31 mouse cellular contexts compared by ENCODE assay signal in genomic region chr4:44671035-44671434, GRCm38 (mm10). TPM values are rescaled to one million over a fixed set of nuclear protein-coding genes. Genes with fewer than 3 reads are reported as not detected.
DNase-seq lines count a peak whose midpoint lies in the region; ATAC-seq and TF ChIP-seq lines count a peak whose summit lies in the region.
"Had no signal": no experiment of that assay in that cellular context is flagged by ENCODE, and none has a peak within 500 bp of the region (broad histone marks: within the 10 kb centered on the region; RNA-seq: fewer than 3 reads in every experiment).

No protein-coding gene starts in this region.

- intact Hi-C loops in heart, postnatal 10 days (cut with DNase I), result no loop called here

- H3K27me3 ChIP-seq in liver, postnatal 0 days (ENCODE audit: insufficient read depth, low read length), result peaks cover 4% of the 10 kb centered on the region; the same call in 1 of the 2 replicates
- peaks cover 12% of the 10 kb centered on the region for H3K27me3 ChIP-seq in liver, embryonic 11.5 days (replicated peaks; ENCODE audit: control insufficient read depth, insufficient read depth, low read length)
- H3K27me3 ChIP-seq in neural tube, embryonic 15.5 days (replicated peaks), result peaks cover 19% of the 10 kb centered on the region

- H3K27ac ChIP-seq in liver, postnatal 0 days (ENCODE audit: low read depth), result peak overlapping the region; percentile 34; the same call in 1 of the 2 replicates
- no peak overlapping the region for H3K27ac ChIP-seq in liver, embryonic 11.5 days (ENCODE audit: low read depth, low read length)
- H3K27ac ChIP-seq in neural tube, embryonic 15.5 days (replicated peaks), result no peak overlapping the region
- H3K27ac ChIP-seq: embryonic facial prominence, embryonic 13.5 days; forebrain, embryonic 12.5 days; heart, embryonic 10.5 days; hindbrain, embryonic 12.5 days; kidney, embryonic 15.5 days; liver, embryonic 14.5 days; midbrain, embryonic 10.5 days; neural tube, embryonic 13.5 days; stomach, postnatal 0 days had no signal

- H3K36me3 ChIP-seq in liver, postnatal 0 days (replicated peaks; ENCODE audit: insufficient read depth, low read length), result no peaks in the 10 kb centered on the region
- no peaks in the 10 kb centered on the region for H3K36me3 ChIP-seq in liver, embryonic 11.5 days (ENCODE audit: control insufficient read depth, insufficient read depth, low read length)
- no peaks in the 10 kb centered on the region for H3K36me3 ChIP-seq in neural tube, embryonic 15.5 days
- H3K36me3 ChIP-seq: embryonic facial prominence, embryonic 13.5 days; forebrain, embryonic 12.5 days; heart, embryonic 10.5 days; hindbrain, embryonic 12.5 days; kidney, embryonic 15.5 days; neural tube, embryonic 13.5 days had no signal

- no peak for TF ChIP-seq CTCF in liver, postnatal 0 days (IDR thresholded peaks at IDR 0.05; ENCODE audit: low read depth)

- 47% methylated on average over 2 of the region's 2 CpGs for WGBS in liver, postnatal 0 days (ENCODE audit: insufficient replicate concordance)
- WGBS in liver, embryonic 11.5 days, result 73% methylated on average over 2 of the region's 2 CpGs
- WGBS in neural tube, embryonic 15.5 days, result 85% methylated on average over 2 of the region's 2 CpGs

- peak; percentile 36; the same call in 1 of the 2 replicates for ATAC-seq in liver, postnatal 0 days
- no peak for ATAC-seq in liver, embryonic 11.5 days (replicated peaks; ENCODE audit: low FRiP score)
- peak; percentile 53 for ATAC-seq in common myeloid progenitor, adult 5-6 weeks (replicated peaks; ENCODE audit: low read depth, poor library complexity, severe bottlenecking)
- no peak for ATAC-seq in neural tube, embryonic 15.5 days (ENCODE audit: low FRiP score)
- ATAC-seq: CD4-positive, CD25-positive, alpha-beta regulatory T cell, adult 4 months; midbrain, embryonic 16.5 days had no signal

- H3K9me3 ChIP-seq in liver, postnatal 0 days (ENCODE audit: low read length), result no peaks in the 10 kb centered on the region
- no peaks in the 10 kb centered on the region for H3K9me3 ChIP-seq in liver, embryonic 11.5 days (ENCODE audit: control insufficient read depth, low read length)
- no peaks in the 10 kb centered on the region for H3K9me3 ChIP-seq in neural tube, embryonic 15.5 days (replicated peaks)
- H3K9me3 ChIP-seq: embryonic facial prominence, embryonic 13.5 days; forebrain, embryonic 12.5 days; heart, embryonic 10.5 days; kidney, embryonic 15.5 days; neural tube, embryonic 13.5 days had no signal

- H3K4me2 ChIP-seq in liver, postnatal 0 days (ENCODE audit: low read depth, low read length), result no peak overlapping the region
- no peak overlapping the region for H3K4me2 ChIP-seq in liver, embryonic 11.5 days
- H3K4me2 ChIP-seq in neural tube, embryonic 15.5 days, result no peak overlapping the region
- H3K4me2 ChIP-seq: embryonic facial prominence, embryonic 13.5 days; forebrain, embryonic 12.5 days; hindbrain, embryonic 12.5 days; kidney, embryonic 15.5 days; neural tube, embryonic 13.5 days had no signal

- H3K9ac ChIP-seq in liver, postnatal 0 days (replicated peaks), result no peak overlapping the region
- no peak overlapping the region for H3K9ac ChIP-seq in liver, embryonic 11.5 days (ENCODE audit: low read depth, low read length)
- H3K9ac ChIP-seq in neural tube, embryonic 15.5 days (replicated peaks), result no peak overlapping the region
- H3K9ac ChIP-seq: embryonic facial prominence, embryonic 13.5 days; forebrain, embryonic 12.5 days; hindbrain, embryonic 12.5 days; kidney, embryonic 15.5 days; liver, embryonic 14.5 days; neural tube, embryonic 13.5 days had no signal

- no peaks in the 10 kb centered on the region for H3K4me1 ChIP-seq in liver, postnatal 0 days (ENCODE audit: insufficient read depth)
- H3K4me1 ChIP-seq in liver, embryonic 11.5 days (replicated peaks; ENCODE audit: control insufficient read depth, insufficient read depth, low read length), result no peaks in the 10 kb centered on the region
- H3K4me1 ChIP-seq in neural tube, embryonic 15.5 days, result no peaks in the 10 kb centered on the region
- H3K4me1 ChIP-seq: embryonic facial prominence, embryonic 13.5 days; kidney, embryonic 15.5 days had no signal

- TF ChIP-seq EP300 in liver, postnatal 0 days (IDR thresholded peaks at IDR 0.05; ENCODE audit: low read depth), result no peak

- H3K4me3 ChIP-seq in liver, postnatal 0 days (ENCODE audit: low read depth, low read length), result no peak overlapping the region
- H3K4me3 ChIP-seq in liver, embryonic 11.5 days (ENCODE audit: low read depth, low read length), result no peak overlapping the region
- H3K4me3 ChIP-seq in neural tube, embryonic 15.5 days (replicated peaks), result no peak overlapping the region
- H3K4me3 ChIP-seq: embryonic facial prominence, embryonic 13.5 days; erythroblast, embryonic 14.5 days; forebrain, embryonic 12.5 days; heart, embryonic 10.5 days; hindbrain, embryonic 12.5 days; kidney, embryonic 15.5 days; midbrain, embryonic 10.5 days; myocyte; neural tube, embryonic 13.5 days had no signal

- DNase-seq in liver, postnatal 0 days, result peak; percentile 39
- DNase-seq in liver, embryonic 11.5 days (ENCODE audit: low spot score), result no peak
- peak; percentile 10 for DNase-seq in skeletal muscle tissue, adult 2 months (ENCODE audit: low read depth, low spot score)
- DNase-seq in spleen, postnatal 36 days (ENCODE audit: low spot score in 2 of 2), result peak; percentile 89 to 92
- no peak for DNase-seq in heart, postnatal 10 days
- no peak for DNase-seq in embryo, embryonic 11 days
- DNase-seq: adrenal gland, postnatal 36 days; cerebellum, adult 11 months; cerebellum, postnatal 14 days; gastrocnemius, postnatal 36 days; kidney, adult 11 months; kidney, postnatal 36 days; right cerebral cortex, adult 18-20 months; right cerebral cortex, postnatal 4 days had no signal

RNA-seq across cellular contexts. Expression of gene Pax5, which starts 39.3 kb away (rescaled TPM):
- polyA plus RNA-seq in liver, postnatal 0 days (2015; fragmentation: Nextera tagmentation; extraction: Ambion mirVana), result 0.75 and 0.99 TPM in 2 replicates
- not detected in 2 replicates for polyA plus RNA-seq in liver, embryonic 11.5 days (2014; fragmentation: Nextera tagmentation; extraction: Ambion mirVana)
- not detected in 2 replicates for total RNA-seq in common myeloid progenitor, adult 5-6 weeks (2017)
- 1 to 10 TPM; 1.1 to 1.2 TPM for total RNA-seq in heart, postnatal 10 days (2021)
- polyA plus RNA-seq in neural tube, embryonic 15.5 days (2015; fragmentation: Nextera tagmentation; extraction: Ambion mirVana), result 0.86 and 1.2 TPM in 2 replicates
- total RNA-seq: gastrocnemius, postnatal 36 days had no signal
- polyA plus RNA-seq: embryonic facial prominence, embryonic 13.5 days; heart, postnatal 0 days; lung, embryonic 16.5 days; stomach, postnatal 0 days had no signal

Comparison
In these comparisons a context has a peak if more than half of its experiments do, and no peak if none do; other contexts are left out.
1. ATAC-seq: peak in liver, postnatal 0 days (single experiment) and common myeloid progenitor, adult 5-6 weeks (single experiment); none in liver, embryonic 11.5 days (single experiment) and neural tube, embryonic 15.5 days (single experiment).
2. DNase-seq: peak in liver, postnatal 0 days (single experiment), skeletal muscle tissue, adult 2 months (single experiment) and spleen, postnatal 36 days (2 of 2); none in liver, embryonic 11.5 days (single experiment), heart, postnatal 10 days (0 of 2) and embryo, embryonic 11 days (single experiment).